Mouse (Mus musculus): ENCODE results near the gene Prrx2.

GRCm38 (mm10) chr2:30799456-30799855 lies 35.3 kb upstream of the Prrx2 start:
- no peak for TF ChIP-seq CTCF (IDR thresholded peaks at IDR 0.05; ENCODE audit: control insufficient read depth, insufficient read depth, low read length)
- no peak for TF ChIP-seq POLR2A (IDR thresholded peaks at IDR 0.05; ENCODE audit: borderline replicate concordance, control insufficient read depth, low read depth, low read length)

Measured in bone marrow, adult 2 months (tissue).